Mouse (Mus musculus) intestine, embryonic 14.5 days (tissue): ENCODE data around the gene Gm5039. TPM values are rescaled to one million over a fixed set of nuclear protein-coding genes. Genes with fewer than 3 reads are reported as not detected.
"Not testable (repeated sequence)": the region's sequence is repeated elsewhere in the genome, so short reads cannot be mapped to it uniquely, and the experiment has no call there.

Experiments used
- ATAC-seq: fragments of 200-750 bp; cut with Nextera tagmentation; replicated peaks from 2 replicates; pipeline ENCODE4 v1.8.0; 2017; ENCODE audit warnings: low read depth, moderate number of reproducible peaks, moderate TSS enrichment, moderate library complexity; ENCODE audit not compliant: low FRiP score, low TSS enrichment
- DNase-seq: peaks from one replicate; pipeline ENCODE4 v3.0.0-alpha.2; 2018; ENCODE audit warnings: low spot score
- H3K27ac ChIP-seq: fragments of 300-500 bp; sonication (generic); 2 replicates; pipeline ENCODE4 v1.5.1; 2014; ENCODE audit warnings: low read depth, mild to moderate bottlenecking, control low read depth
- H3K27me3 ChIP-seq: fragments of 300-500 bp; sonication (generic); replicated peaks from 2 replicates; pipeline ENCODE4 v1.6.1; 2014; ENCODE audit warnings: low read length, control low read depth; ENCODE audit not compliant: control insufficient read depth, insufficient read depth
- H3K36me3 ChIP-seq: fragments of 300-500 bp; sonication (generic); 2 replicates; pipeline ENCODE4 v1.6.1; 2014; ENCODE audit warnings: low read length, control low read depth; ENCODE audit not compliant: control insufficient read depth, insufficient read depth
- H3K4me1 ChIP-seq: fragments of 300-500 bp; sonication (generic); replicated peaks from 2 replicates; pipeline ENCODE4 v1.6.1; 2014; ENCODE audit warnings: low read length, control low read depth, mixed read lengths; ENCODE audit not compliant: control insufficient read depth, insufficient read depth
- H3K4me2 ChIP-seq: fragments of 300-500 bp; sonication (generic); 2 replicates; pipeline ENCODE4 v1.6.1; 2014; ENCODE audit warnings: low read length
- H3K4me3 ChIP-seq: fragments of 300-500 bp; sonication (generic); 2 replicates; pipeline ENCODE4 v1.5.1; 2014; ENCODE audit warnings: low read depth, low read length, control low read depth, mixed read lengths
- H3K9ac ChIP-seq: fragments of 300-500 bp; sonication (generic); 2 replicates; pipeline ENCODE4 v1.6.1; 2014; ENCODE audit warnings: mild to moderate bottlenecking, low read length
- H3K9me3 ChIP-seq: fragments of 300-500 bp; sonication (generic); 2 replicates; pipeline ENCODE4 v1.6.1; 2016; ENCODE audit warnings: low read length, control low read depth; ENCODE audit not compliant: control insufficient read depth
- WGBS: fragments of 180-500 bp; shearing (Covaris S2); extraction: QIAGEN DNeasy Blood & Tissue Kit; methylation state at CpG from one replicate; pipeline ENCODE4 v1.1.7; 2014; 5-methylcytosine and 5-hydroxymethylcytosine counted together
- polyA plus RNA-seq: library from polyadenylated mRNA; unstranded; fragments of >200 nt; fragmentation: Nextera tagmentation; extraction: Ambion mirVana; gene quantifications from 2 replicates; pipeline ENCODE4 v1.2.1, GENCODE M21; 2014

Gene Gm5039
- not detected in 2 replicates for polyA plus RNA-seq

DNA sequence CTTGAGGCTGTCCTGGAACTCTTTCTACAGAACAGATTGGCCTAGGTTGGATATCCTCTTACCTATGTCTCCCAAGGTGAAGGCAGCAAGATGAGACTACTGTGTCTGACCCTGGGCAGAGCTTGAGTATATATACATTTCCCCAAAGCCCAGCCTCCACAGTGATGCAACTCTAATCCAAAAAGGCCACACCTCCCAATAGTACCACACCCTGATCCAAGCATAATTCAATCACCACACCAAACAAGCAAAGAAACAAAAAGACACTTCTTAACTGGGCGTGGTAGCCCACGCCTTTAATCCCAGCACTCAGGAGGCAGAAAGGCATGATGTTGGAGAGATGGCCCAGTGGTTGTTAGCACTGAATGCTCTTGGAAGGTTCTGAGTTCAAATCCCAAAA, at the start of gene Gm5039:
Gene Gm5039, minus strand, starts transcription at position 101 of the 400 bp plus-strand sequence.
- H3K9ac ChIP-seq, H3K27me3 ChIP-seq, DNase-seq, H3K9me3 ChIP-seq, ATAC-seq, H3K4me3 ChIP-seq, H3K27ac ChIP-seq, H3K36me3 ChIP-seq, H3K4me2 ChIP-seq, H3K4me1 ChIP-seq: not testable (repeated sequence)
- 93% methylated on average over 2 of the region's 2 CpGs for WGBS

GRCm38 (mm10) chr12:88372018-88372417, 48.2 kb upstream of the Gm5039 start:
- H3K36me3 ChIP-seq: peaks cover 5% of the 10 kb centered on the region; the same call in 1 of the 2 replicates
- 85% methylated on average over 5 of the region's 5 CpGs for WGBS
- H3K27ac ChIP-seq: no peak overlapping the region
- ATAC-seq (no peak), DNase-seq (no peak)
- H3K4me2 ChIP-seq: no peak overlapping the region
- no peaks in the 10 kb centered on the region for H3K4me1 ChIP-seq
- no peak overlapping the region for H3K9ac ChIP-seq
- H3K9me3 ChIP-seq: no peaks in the 10 kb centered on the region
- no peak overlapping the region for H3K4me3 ChIP-seq
- no peaks in the 10 kb centered on the region for H3K27me3 ChIP-seq

DNA sequence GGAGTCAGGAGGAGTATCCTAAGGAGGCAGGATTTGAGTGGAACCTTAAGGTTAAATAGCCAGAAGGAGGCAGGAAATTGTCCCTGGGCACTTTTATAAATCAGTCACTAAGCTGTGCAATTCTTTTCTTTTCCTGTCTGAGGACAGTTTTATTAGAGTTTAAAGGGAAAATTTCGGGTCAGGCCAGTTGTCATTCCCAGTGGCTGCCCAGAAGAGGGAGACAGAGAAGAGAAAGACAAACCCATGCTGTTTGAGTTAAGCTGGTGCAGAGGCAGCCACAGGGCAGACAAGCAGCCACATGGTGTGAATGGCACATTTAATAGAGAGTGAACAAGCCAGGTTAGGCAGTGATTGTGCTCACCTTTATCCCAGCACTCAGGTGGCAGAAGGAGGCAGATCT, 46.5 kb upstream of the Gm5039 start:
- H3K36me3 ChIP-seq, H3K4me2 ChIP-seq, H3K4me1 ChIP-seq, H3K9ac ChIP-seq, H3K9me3 ChIP-seq, ATAC-seq, DNase-seq, H3K4me3 ChIP-seq, H3K27ac ChIP-seq, H3K27me3 ChIP-seq: not testable (repeated sequence)
- 13% methylated on average over 1 of the region's 1 CpGs for WGBS

- H3K36me3 ChIP-seq, H3K9me3 ChIP-seq, H3K27me3 ChIP-seq, H3K4me3 ChIP-seq, H3K9ac ChIP-seq, ATAC-seq, H3K4me1 ChIP-seq, H3K27ac ChIP-seq, DNase-seq, H3K4me2 ChIP-seq: not testable (repeated sequence)
- WGBS: 75% methylated on average over 4 of the region's 4 CpGs
Measured at GRCm38 (mm10) chr12:88369690-88370089, 45.9 kb upstream of the Gm5039 start.

DNA sequence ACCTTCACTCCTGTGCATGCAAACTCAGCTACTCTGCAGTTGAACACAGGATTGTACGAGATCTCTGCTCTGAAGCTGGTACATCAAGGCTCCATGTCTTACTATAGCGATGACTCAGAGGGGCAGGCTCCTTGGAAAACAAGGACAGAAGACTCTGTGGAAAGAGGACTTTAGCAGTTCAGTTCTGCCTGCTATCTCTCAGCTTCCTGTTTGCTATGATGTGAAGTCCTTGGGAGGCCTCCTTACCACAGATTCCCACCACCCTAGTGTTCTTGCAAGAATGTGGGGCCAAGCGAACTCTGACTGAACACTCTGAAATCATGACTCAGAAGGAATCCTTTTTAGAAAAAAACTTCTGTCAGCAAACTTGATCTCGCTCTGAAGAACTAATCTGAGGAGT, 44.8 kb upstream of the Gm5039 start:
- ATAC-seq (no peak), DNase-seq (no peak)
- Histone ChIP-seq H3K9ac (no peak overlapping the region), H3K4me1 (no peaks in the 10 kb centered on the region), H3K4me3 (no peak overlapping the region), H3K9me3 (no peaks in the 10 kb centered on the region), H3K36me3 (peaks cover 5% of the 10 kb centered on the region; the same call in 1 of the 2 replicates), H3K27me3 (no peaks in the 10 kb centered on the region), H3K27ac (no peak overlapping the region), H3K4me2 (no peak overlapping the region)
- WGBS: 76% methylated on average over 4 of the region's 4 CpGs

DNA sequence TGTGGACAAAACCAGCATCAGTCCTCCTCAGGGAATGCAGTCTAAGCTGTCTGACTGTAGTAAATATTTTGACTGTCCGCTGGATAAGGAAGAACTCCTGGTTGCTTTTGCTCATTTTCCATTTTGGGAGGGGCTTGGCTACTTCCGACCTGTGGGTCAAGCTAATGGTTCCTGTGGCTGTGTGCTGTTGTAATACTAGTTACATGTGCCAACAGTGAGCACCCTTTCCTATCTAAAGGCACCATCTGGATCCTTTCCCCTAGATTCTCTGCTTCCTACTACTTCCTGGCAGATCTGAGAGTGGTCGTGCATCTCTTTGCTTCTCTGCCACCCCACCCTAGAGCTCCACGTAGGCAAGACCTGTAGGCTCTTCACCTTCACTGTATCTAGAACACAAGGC, 43.8 kb upstream of the Gm5039 start:
- H3K9ac ChIP-seq: no peak overlapping the region
- no peak overlapping the region for H3K4me3 ChIP-seq
- H3K4me1 ChIP-seq: no peaks in the 10 kb centered on the region
- peaks cover under 1% of the 10 kb centered on the region; the same call in 1 of the 2 replicates for H3K36me3 ChIP-seq
- WGBS: 84% methylated on average over 4 of the region's 4 CpGs
- no peak overlapping the region for H3K27ac ChIP-seq
- DNase-seq: no peak
- no peaks in the 10 kb centered on the region for H3K9me3 ChIP-seq
- no peak overlapping the region for H3K4me2 ChIP-seq
- no peak for ATAC-seq
- no peaks in the 10 kb centered on the region for H3K27me3 ChIP-seq

DNA sequence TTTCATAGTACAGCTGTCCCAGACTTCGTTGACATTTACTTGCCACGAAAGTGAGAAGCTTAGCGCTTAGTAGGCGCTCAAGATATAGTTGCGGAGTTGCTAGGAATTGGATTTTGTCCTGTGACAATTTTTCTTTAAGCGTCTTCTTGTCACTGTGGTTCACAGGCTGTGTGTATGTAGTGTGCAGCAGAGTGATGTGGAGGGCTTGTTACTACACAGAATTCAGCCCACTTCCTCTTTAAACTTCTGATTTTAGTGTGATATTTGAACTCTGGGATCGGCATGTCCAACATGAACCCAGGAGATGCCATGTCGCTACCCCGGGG, 37.3 kb upstream of the Gm5039 start:
- no peaks in the 10 kb centered on the region for H3K4me1 ChIP-seq
- no peaks in the 10 kb centered on the region for H3K27me3 ChIP-seq
- H3K9me3 ChIP-seq: no peaks in the 10 kb centered on the region
- ATAC-seq (0 out of 2 replicates have a peak, but pooled peaks have one; percentile 9), DNase-seq (no peak)
- peak overlapping the region; percentile 57 for H3K9ac ChIP-seq
- peak overlapping the region; percentile 79 for H3K4me3 ChIP-seq
- no peaks in the 10 kb centered on the region for H3K36me3 ChIP-seq
- WGBS: 46% methylated on average over 9 of the region's 9 CpGs
- peak overlapping the region; percentile 81 for H3K4me2 ChIP-seq
- H3K27ac ChIP-seq: no peak overlapping the region

DNA sequence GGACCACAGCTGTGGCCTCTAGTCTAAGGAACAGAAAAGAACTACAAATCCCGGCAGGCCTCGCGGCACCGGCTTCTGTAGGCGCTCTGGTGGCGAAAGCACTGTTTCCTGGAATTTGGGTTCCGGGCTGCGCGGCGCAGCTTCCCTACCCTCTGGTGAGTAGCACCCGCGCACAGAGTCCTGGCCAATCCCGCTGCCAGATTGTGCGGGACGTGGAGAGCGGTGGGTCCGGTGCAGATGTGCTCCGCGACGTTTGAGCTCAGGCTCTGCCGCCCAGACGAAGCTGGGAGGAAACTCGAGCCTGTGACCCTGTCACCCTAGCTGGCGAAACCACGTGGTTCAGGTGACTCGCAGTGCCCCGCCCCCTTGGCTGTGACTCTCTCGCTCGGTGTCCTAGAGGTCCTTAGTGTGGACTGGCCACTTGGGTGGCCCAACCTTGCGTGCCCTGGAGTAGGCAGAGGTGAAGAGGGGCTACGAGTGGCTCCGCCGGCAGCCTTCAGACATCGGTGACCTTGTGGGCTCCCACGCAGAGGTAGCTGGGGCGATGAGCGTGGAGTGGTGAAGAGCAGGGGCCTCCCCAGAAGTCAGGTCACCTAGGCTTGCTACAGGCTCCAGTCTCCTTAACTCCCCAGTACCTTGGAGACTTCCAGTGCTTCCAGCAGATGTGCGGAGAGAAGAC, 36.8 kb upstream of the Gm5039 start, which contains the start of gene Adck1:
Gene Adck1, plus strand, starts transcription at position 114 of the 679 bp plus-strand sequence.
- Histone ChIP-seq H3K36me3 (no peaks in the 10 kb centered on the region), H3K9ac (peak within 1 kb of the TSS; percentile 57), H3K27me3 (no peaks in the 10 kb centered on the region), H3K4me3 (peak within 1 kb of the TSS; percentile 79), H3K4me1 (no peaks in the 10 kb centered on the region), H3K4me2 (peak within 1 kb of the TSS; percentile 81), H3K9me3 (no peaks in the 10 kb centered on the region), H3K27ac (peak within 1 kb of the TSS; percentile 57)
- WGBS: under 1% methylated on average over 38 of the region's 38 CpGs
- ATAC-seq (peak; percentile 95), DNase-seq (peak; percentile 89)

GRCm38 (mm10) chr12:88354182-88354702, 30.4 kb upstream of the Gm5039 start:
- Histone ChIP-seq H3K4me1 (no peaks in the 10 kb centered on the region), H3K27me3 (no peaks in the 10 kb centered on the region), H3K4me3 (peak overlapping the region; percentile 3; the same call in 1 of the 2 replicates), H3K9me3 (no peaks in the 10 kb centered on the region), H3K9ac (no peak overlapping the region), H3K27ac (no peak overlapping the region), H3K36me3 (no peaks in the 10 kb centered on the region), H3K4me2 (peak overlapping the region; percentile 35)
- WGBS: 18% methylated on average over 41 of the region's 41 CpGs
- 0 out of 2 replicates have a peak, but pooled peaks have one; percentile 47 for ATAC-seq
- DNase-seq: peak; percentile 52
